Mouse (Mus musculus): ENCODE measurements around the gene Clec2e.

The Clec2e gene

GRCm38 (mm10) chr6:129058013-129058412, 42.7 kb downstream of the Clec2e start:
- DNase-seq (ENCODE audit: low spot score in 2 of 2): no peak

DNA sequence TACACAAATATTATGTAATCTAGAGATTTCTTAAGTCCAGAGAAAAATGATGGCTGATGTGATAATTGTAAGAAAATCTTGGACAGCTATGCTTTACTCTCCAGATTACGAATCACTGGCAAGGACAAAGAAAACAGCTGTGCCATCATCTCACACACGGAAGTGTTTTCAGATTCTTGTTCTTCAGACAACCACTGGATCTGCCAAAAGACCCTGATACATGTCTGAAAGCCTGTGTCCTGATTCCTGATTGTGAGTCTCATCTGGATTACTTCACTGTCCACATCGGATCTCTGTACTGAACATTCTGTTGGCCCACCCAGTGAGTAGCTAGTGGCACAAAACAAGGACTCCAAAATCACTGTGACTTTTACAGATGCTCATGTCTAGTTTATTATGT, 44.5 kb downstream of the Clec2e start:
- DNase-seq (ENCODE audit: low spot score in 2 of 2): no peak

GRCm38 (mm10) chr6:129051731-129052130, 49.0 kb downstream of the Clec2e start:
- no peak for DNase-seq (ENCODE audit: low spot score in 2 of 2)

DNA sequence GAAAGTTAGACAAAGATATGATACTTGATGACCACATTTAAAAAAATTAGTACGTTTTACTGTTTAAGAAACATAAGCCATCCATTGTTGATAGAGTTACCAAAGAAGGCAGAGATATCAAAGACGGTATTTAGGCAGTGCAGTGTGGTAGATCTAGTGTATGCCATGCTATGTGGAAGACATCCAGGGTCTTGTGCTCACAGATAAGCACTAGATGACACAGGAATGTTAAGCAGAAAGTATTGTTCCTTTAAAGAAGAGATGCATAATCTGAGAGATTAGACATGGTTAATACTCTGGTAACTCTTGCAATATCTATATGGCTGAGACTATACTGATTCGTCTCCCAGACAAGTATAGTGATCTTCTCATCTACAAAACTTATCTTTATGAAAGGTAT, 49.6 kb downstream of the Clec2e start:
- DNase-seq (ENCODE audit: low spot score in 2 of 2): no peak

DNA sequence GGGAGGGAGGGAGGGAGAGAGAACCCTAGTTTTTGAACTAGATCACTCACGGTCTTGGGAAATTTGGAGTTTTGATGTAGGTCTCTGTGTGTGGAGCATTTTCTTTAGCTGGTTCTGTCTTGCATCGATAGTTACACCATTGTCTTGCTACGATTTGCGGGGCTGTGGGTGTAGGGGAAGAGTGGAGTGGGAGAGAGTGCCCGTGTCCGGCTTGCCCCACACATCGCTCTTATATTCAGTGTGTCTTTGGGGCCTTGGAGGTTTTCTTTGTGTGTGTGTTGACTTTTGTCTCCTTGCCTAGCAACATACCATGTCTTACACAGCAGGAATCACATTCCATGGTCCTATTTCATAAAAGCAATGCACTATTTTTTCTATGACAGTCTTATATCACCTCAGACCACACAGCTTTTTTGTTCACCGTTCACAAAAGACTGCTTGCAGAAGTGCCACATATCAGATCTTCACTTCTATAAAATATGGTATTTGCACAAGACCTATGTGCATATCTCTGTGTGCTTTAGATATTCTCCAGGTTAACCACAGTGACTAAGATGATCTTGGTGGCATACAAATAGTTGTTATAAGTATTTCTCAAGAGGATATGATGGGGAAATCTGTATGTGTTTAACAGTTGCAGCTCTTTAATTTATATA, 51.0 kb downstream of the Clec2e start:
- no peak for DNase-seq (ENCODE audit: low spot score in 2 of 2)

DNA sequence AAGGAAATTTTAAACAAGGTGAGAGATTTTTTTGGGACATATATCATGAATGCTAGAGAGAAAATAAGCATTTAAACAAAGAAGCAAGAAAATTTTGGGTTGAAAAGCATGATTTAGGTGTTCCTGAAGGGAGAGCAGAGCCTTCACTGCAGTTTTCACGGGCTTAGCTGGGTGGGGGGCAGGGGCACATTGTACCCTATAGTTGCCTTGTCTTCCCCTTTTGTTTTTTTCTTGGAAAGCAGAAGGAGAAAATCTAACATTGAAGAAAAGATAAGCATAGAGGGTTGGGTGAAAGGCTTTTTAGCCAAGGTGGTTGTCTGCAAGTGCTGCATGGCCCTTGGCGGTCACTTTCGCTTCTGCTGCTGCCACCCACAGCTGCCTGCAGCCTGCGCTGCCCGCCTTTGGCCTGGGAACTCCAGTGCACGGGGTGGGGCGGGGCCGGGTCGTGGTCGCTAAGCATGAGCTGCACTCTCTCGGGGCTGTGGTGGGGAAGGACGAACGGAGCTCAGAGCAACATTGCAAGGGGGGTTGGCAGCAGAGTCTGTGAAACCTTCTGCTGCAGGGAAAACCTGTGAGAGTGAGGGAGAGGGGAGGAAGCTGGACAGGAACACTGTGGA, 51.7 kb downstream of the Clec2e start:
- peak; percentile 33 to 63 for DNase-seq (ENCODE audit: low spot score in 2 of 2)

DNA sequence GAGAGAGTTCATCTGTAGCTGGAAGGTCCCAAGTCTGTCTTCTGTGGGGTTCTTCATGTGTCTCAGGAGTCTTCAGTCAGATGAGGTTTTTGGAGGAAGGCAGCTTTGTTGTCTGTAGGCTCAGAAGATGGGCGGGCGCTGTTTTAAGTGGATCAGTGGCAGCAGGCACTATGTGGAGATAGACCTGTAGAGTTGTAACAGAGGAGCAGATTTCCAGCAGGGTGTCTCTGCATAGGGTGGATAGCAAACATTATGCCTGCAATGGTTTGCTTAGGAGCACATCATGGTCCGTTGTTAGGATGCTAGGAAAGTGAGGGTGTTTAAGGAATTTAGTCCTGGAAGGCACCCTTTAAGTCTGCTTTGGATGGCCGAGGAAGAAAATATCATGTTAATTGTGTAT, 52.3 kb downstream of the Clec2e start:
- no peak for DNase-seq (ENCODE audit: low spot score in 2 of 2)

- DNase-seq (ENCODE audit: low spot score in 2 of 2): no peak
Measured at GRCm38 (mm10) chr6:129045601-129046000, 55.1 kb downstream of the Clec2e start, which contains the start of gene Klrb1f. Gene Klrb1f, plus strand, starts transcription at chr6:129045901.

DNA sequence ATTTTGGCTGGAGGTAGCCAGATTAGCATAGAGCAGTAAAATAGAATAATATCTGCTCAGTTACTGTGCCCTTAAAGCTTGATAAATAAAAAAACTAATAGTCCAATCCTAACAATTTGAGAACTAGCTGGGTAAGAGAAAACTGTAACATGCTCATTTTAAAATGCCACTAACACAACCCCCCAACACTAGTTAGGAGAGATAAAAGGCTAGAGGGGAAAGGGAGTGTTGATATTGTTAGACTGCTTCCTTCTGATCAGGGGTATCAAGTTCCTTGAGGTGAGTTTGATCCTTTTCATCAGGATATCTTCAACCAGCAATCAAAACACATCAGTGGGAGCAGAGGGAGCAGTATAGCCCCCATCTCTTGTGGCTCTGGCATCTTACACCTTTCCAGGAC, 58.2 kb downstream of the Clec2e start:
- no peak for DNase-seq (ENCODE audit: low spot score in 2 of 2)

All from urinary bladder, postnatal 4 days (tissue).